Mouse (Mus musculus) hematopoietic stem cell, adult 5-6 weeks (primary cell): ENCODE measurements around the gene Cryba4. TPM values are rescaled to one million over a fixed set of nuclear protein-coding genes. Genes with fewer than 3 reads are reported as not detected.

Source experiments
- total RNA-seq: library from RNA; stranded (forward); fragments of 172-1452, 232-1000 nt; gene quantifications from 2 replicates; pipeline ENCODE4 v1.2.3, GENCODE M21; 2017

Gene Cryba4
- total RNA-seq, 1 experiment from 2014 or later, result not detected

Other genes starting within 250 kb of the Cryba4 start
- not detected in 2 replicates for gene Crybb1, start 3.3 kb upstream of the Cryba4 start, total RNA-seq
- 41.9 and 56.8 TPM in 2 replicates for gene Tpst2, start 24.2 kb upstream of the Cryba4 start, total RNA-seq
- gene Tfip11, start 73.8 kb upstream of the Cryba4 start, total RNA-seq, result 21.5 and 22.2 TPM in 2 replicates
- 15.5 and 16.5 TPM in 2 replicates for gene Srrd, start 90.5 kb upstream of the Cryba4 start, total RNA-seq
- 11.3 and 12.0 TPM in 2 replicates for gene Hps4, start 90.6 kb upstream of the Cryba4 start, total RNA-seq
- not detected in 2 replicates for gene Gm6583, start 103.5 kb upstream of the Cryba4 start, total RNA-seq
- not detected in 2 replicates for gene Asphd2, start 142.3 kb upstream of the Cryba4 start, total RNA-seq
- gene Gm6588, start 196.9 kb upstream of the Cryba4 start, total RNA-seq, result not detected in 2 replicates